Mouse (Mus musculus): ENCODE data around the gene Prpf38a.

- no peak for TF ChIP-seq TAL1 (IDR thresholded peaks at IDR 0.05; ENCODE audit: low read length)
- no peak for TF ChIP-seq GATA1 (IDR thresholded peaks at IDR 0.05; ENCODE audit: low read length)
Measured at GRCm38 (mm10) chr4:108593376-108593775, 14.2 kb upstream of the Prpf38a start.
